Mouse (Mus musculus) hindbrain, postnatal 0 days (tissue): ENCODE data around the gene Hs6st3. TPM values are rescaled to one million over a fixed set of nuclear protein-coding genes. Genes with fewer than 3 reads are reported as not detected.
A peak's percentile ranks its signal among the peaks of the same experiment; 100 is the strongest.

Source experiments
- ATAC-seq: fragments of 200-750 bp; cut with Nextera tagmentation; 2 replicates; pipeline ENCODE4 v1.8.0; 2017; ENCODE audit warnings: mild to moderate bottlenecking, moderate TSS enrichment, moderate library complexity
- DNase-seq: peaks from one replicate; pipeline ENCODE4 v3.0.0-alpha.2; 2015; ENCODE audit warnings: low spot score
- H3K27ac ChIP-seq: fragments of 300-500 bp; sonication (generic); 2 replicates; pipeline ENCODE4 v1.5.1; 2014; ENCODE audit warnings: mild to moderate bottlenecking
- H3K27me3 ChIP-seq: fragments of 300-500 bp; sonication (generic); 2 replicates; pipeline ENCODE4 v1.6.1; 2014; ENCODE audit warnings: low read length, mixed read lengths; ENCODE audit not compliant: insufficient read depth
- H3K36me3 ChIP-seq: fragments of 300-500 bp; sonication (generic); 2 replicates; pipeline ENCODE4 v1.6.1; 2014; ENCODE audit warnings: low read length, mixed read lengths; ENCODE audit not compliant: insufficient read depth
- H3K4me1 ChIP-seq: fragments of 300-500 bp; sonication (generic); 2 replicates; pipeline ENCODE4 v1.6.1; 2014; ENCODE audit warnings: antibody characterized with exemption, low read length, mixed read lengths; ENCODE audit not compliant: insufficient read depth
- H3K4me2 ChIP-seq: fragments of 300-500 bp; sonication (generic); 2 replicates; pipeline ENCODE4 v1.6.1; 2014; ENCODE audit warnings: low read depth, mild to moderate bottlenecking, low read length, moderate library complexity, mixed read lengths
- H3K4me3 ChIP-seq: fragments of 300-500 bp; sonication (generic); 2 replicates; pipeline ENCODE4 v1.5.1; 2014; ENCODE audit warnings: low read length
- H3K9ac ChIP-seq: fragments of 300-500 bp; sonication (generic); replicated peaks from 2 replicates; pipeline ENCODE4 v1.6.1; 2014; ENCODE audit warnings: mild to moderate bottlenecking, low read length, moderate library complexity, mixed read lengths
- H3K9me3 ChIP-seq: fragments of 300-500 bp; sonication (generic); 2 replicates; pipeline ENCODE4 v1.6.1; 2016; ENCODE audit warnings: low read length, mixed read lengths
- CTCF ChIP-seq: IDR thresholded peaks from 2 replicates; pipeline ENCODE4 v1.5.1; 2016; ENCODE audit warnings: antibody characterized with exemption, control low read depth, low read depth
- WGBS: fragments of 180-500 bp; shearing (Covaris S2); extraction: QIAGEN DNeasy Blood & Tissue Kit; methylation state at CpG from one replicate; pipeline ENCODE4 v1.1.7; 2014; 5-methylcytosine and 5-hydroxymethylcytosine counted together
- polyA plus RNA-seq: library from polyadenylated mRNA; unstranded; fragments of >200 nt; fragmentation: Nextera tagmentation; extraction: Ambion mirVana; gene quantifications from 2 replicates; pipeline ENCODE4 v1.2.1, GENCODE M21; 2015
- total RNA-seq: library from RNA; depleted of rRNA; stranded (reverse); fragments of >200 nt; gene quantifications from 2 replicates; pipeline ENCODE4 v1.2.3, GENCODE M21; 2014

Hs6st3 gene
- total and polyA plus RNA-seq, 2 experiments from 2014 or later, result 2.8 to 38.6 TPM

DNA sequence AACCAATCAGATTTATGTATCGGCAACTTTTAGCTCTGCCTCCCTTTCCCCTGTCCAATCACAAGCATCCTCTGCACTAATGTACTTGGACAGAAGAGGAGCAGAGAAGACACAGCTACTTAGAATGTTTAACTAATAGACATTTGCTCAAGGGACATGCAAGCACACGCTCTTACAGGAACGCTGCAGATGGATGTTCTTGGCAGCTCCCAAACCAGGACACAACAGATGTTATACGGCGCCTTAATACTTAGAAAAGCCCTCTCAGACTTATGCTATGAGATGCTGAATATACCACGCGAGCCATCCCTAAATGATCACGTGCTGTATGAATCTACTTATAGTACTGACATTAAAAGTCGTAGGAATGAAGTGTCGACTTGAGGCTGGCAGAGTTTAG lies 263.5 kb downstream of the Hs6st3 start:
- no peak for TF ChIP-seq CTCF
- Histone ChIP-seq H3K36me3 (no peaks in the 10 kb centered on the region), H3K27me3 (no peaks in the 10 kb centered on the region), H3K4me1 (no peaks in the 10 kb centered on the region), H3K4me3 (no peak overlapping the region), H3K27ac (no peak overlapping the region), H3K4me2 (no peak overlapping the region), H3K9ac (no peak overlapping the region), H3K9me3 (no peaks in the 10 kb centered on the region)
- ATAC-seq (no peak), DNase-seq (no peak)
- 85% methylated on average over 10 of the region's 10 CpGs for WGBS

DNA sequence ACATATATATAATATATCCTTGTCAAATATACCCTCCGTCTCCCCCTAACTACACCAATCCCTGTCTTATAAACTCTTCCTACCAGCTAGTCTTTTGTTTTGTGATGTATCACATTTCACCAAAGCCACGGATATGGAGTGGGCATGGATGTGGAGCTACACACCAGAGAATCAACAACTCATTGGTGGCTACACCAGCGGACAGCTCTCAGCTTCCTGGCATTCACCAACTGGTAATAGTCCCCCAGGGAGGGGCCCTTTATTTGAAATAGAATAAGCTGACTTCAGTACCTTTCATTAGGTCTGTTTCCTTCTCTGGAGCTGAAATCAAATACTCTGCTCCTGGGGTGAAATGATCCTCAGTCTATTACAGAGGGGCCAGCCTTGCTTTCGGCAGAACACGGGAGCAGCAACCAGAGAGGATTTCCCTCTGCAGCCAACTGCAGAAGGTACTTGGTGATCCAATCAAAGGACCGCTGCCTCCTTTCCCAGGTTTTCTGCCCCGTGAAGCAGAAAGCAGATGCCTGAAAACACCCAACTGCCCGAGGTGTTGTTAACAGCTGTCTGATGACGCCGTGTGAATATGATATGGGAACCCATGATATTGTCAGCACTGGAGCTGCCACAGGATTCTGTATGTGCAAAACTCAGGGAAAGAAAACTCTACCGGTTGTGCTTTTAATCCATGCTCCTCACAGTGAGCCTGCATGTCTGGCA lies 271.4 kb downstream of the Hs6st3 start:
- Histone ChIP-seq H3K9ac (no peak overlapping the region), H3K4me2 (no peak overlapping the region), H3K27ac (no peak overlapping the region), H3K4me1 (no peaks in the 10 kb centered on the region), H3K4me3 (no peak overlapping the region), H3K9me3 (no peaks in the 10 kb centered on the region), H3K36me3 (no peaks in the 10 kb centered on the region), H3K27me3 (no peaks in the 10 kb centered on the region)
- WGBS, result 70% methylated on average over 11 of the region's 11 CpGs
- DNase-seq (no peak), ATAC-seq (no peak)
- no peak for TF ChIP-seq CTCF

DNA sequence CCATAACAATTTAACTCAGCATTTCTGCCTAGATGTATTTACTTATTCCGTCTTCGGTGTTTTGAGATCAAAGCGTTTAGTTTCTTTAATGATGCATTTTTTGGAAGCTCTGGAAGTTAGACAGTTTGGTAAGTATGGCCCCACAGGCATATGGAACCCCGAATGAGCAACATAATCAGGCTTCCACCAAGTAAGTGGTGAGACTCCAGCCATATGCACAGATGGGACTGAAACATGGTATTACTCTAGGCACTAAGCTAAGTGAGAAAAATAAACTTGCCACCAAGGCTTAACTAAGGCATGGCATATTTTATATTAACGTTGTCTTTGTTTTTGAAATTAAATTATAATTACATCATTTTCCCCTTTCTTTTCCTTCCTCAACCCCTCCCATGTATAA lies 284.8 kb downstream of the Hs6st3 start:
- H3K4me1 ChIP-seq, result no peaks in the 10 kb centered on the region
- TF ChIP-seq CTCF, result no peak
- no peaks in the 10 kb centered on the region for H3K27me3 ChIP-seq
- no peaks in the 10 kb centered on the region for H3K9me3 ChIP-seq
- no peak overlapping the region for H3K4me2 ChIP-seq
- no peak overlapping the region for H3K9ac ChIP-seq
- no peaks in the 10 kb centered on the region for H3K36me3 ChIP-seq
- ATAC-seq, result no peak
- H3K4me3 ChIP-seq, result no peak overlapping the region
- no peak for DNase-seq
- H3K27ac ChIP-seq, result no peak overlapping the region
- 84% methylated on average over 5 of the region's 5 CpGs for WGBS

DNA sequence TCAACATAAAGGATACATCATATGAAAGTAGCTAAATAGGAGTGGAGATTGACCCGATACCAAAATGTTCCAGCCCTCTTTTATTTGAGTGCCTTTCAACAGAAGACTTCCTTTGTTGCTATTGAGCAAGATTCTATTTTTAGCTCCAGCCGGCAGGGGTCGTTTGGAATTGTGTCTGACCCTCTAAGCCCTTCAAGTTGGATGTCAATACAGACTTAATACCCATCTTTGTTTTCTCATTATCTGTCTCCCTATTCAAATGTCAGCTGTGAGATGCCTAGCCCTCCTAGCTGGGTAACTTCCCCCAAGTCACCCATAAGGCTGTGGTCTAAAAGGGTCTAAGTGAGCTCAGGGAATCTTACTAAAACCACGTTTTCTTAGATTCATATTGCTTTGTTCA lies 312.3 kb downstream of the Hs6st3 start:
- no peak overlapping the region for H3K4me2 ChIP-seq
- WGBS, result 11% methylated on average over 4 of the region's 4 CpGs
- no peaks in the 10 kb centered on the region for H3K4me1 ChIP-seq
- no peaks in the 10 kb centered on the region for H3K36me3 ChIP-seq
- DNase-seq (peak; percentile 17), ATAC-seq (no peak)
- no peak overlapping the region for H3K27ac ChIP-seq
- no peak for TF ChIP-seq CTCF
- H3K9ac ChIP-seq, result no peak overlapping the region
- no peaks in the 10 kb centered on the region for H3K27me3 ChIP-seq
- H3K4me3 ChIP-seq, result no peak overlapping the region
- H3K9me3 ChIP-seq, result no peaks in the 10 kb centered on the region

DNA sequence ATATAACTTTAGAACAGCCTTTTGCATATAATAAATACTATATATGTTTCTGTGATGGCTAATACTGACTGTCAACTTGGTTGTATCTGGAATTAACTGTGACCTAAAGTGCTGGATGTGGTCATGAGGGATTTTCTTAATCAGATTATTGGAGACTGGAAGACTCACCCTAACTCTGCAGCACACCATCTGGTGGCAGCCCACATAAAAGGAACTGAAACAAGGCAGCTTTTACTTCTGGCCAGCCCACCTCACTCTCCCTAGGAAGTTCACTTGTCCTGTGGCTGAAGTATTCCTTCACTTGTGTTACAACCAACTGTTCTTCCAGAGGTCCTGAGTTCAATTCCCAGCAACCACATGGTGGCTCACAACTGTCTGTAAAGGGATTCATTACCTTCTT lies 313.5 kb downstream of the Hs6st3 start:
- DNase-seq (no peak), ATAC-seq (no peak)
- Histone ChIP-seq H3K4me2 (no peak overlapping the region), H3K27me3 (no peaks in the 10 kb centered on the region), H3K9ac (no peak overlapping the region), H3K9me3 (no peaks in the 10 kb centered on the region), H3K4me3 (no peak overlapping the region), H3K36me3 (no peaks in the 10 kb centered on the region), H3K4me1 (no peaks in the 10 kb centered on the region), H3K27ac (no peak overlapping the region)
- no peak for TF ChIP-seq CTCF

DNA sequence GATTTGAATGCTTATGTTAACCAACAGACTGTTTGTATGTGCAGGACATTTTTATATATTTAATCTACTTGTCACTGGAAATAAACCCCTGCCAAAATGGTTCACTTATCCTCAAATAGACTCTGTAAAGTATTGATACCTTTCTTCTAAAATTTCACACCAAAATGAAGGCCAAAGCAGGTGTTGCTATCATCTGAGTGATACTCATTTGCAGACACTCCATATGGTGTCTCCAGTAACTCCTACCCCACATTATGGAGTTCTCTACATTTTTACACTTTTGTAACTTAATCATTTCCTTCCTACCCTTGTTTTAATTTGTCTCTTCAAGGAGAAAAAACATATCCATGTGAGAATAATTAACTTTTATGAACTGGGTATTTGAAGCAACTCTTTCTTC lies 314.2 kb downstream of the Hs6st3 start:
- ATAC-seq, result no peak
- Histone ChIP-seq H3K27me3 (no peaks in the 10 kb centered on the region), H3K9me3 (no peaks in the 10 kb centered on the region), H3K4me2 (no peak overlapping the region), H3K27ac (no peak overlapping the region), H3K4me3 (no peak overlapping the region), H3K36me3 (no peaks in the 10 kb centered on the region), H3K9ac (no peak overlapping the region), H3K4me1 (no peaks in the 10 kb centered on the region)
- no peak for DNase-seq
- no peak for TF ChIP-seq CTCF

DNA sequence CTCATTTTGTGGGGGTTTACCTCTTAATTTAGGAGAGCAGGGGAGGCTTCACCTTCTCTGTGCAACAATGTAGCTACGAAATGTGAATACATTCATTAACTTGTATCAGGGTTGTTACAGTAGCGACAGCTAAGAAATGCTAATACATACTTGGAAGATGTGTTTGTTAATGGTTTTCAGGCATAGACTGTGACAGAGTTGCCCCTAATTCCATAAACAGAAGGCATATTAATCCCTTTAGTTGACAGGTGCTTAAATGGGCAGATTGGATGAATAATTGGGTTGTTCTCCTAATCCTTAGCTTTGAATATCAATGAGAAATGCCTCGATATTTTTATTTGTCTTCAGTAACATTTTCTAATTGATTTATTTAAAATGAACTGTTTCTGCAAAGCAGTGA lies 314.7 kb downstream of the Hs6st3 start:
- WGBS, result 69% methylated on average over 3 of the region's 3 CpGs
- Histone ChIP-seq H3K27ac (no peak overlapping the region), H3K4me1 (no peaks in the 10 kb centered on the region), H3K9ac (no peak overlapping the region), H3K4me2 (no peak overlapping the region), H3K9me3 (no peaks in the 10 kb centered on the region), H3K36me3 (no peaks in the 10 kb centered on the region), H3K27me3 (no peaks in the 10 kb centered on the region), H3K4me3 (no peak overlapping the region)
- no peak for DNase-seq
- ATAC-seq, result no peak
- TF ChIP-seq CTCF, result no peak
